Mouse (Mus musculus): ENCODE results near the gene 1810065E05Rik. TPM values are rescaled to one million over a fixed set of nuclear protein-coding genes. Genes with fewer than 3 reads are reported as not detected.

Gene 1810065E05Rik
- total RNA-seq (2021): not detected
- long read RNA-seq, experiment 1: 0 reads
- long read RNA-seq, experiment 2: 0 reads

- DNase-seq (ENCODE audit: low spot score in 2 of 2): no peak
Measured at GRCm38 (mm10) chr11:58420815-58421214, at the start of gene 1810065E05Rik. TSS of gene 1810065E05Rik (plus strand) at chr11:58421111.

- DNase-seq (ENCODE audit: low spot score in 2 of 2): no peak
Measured at GRCm38 (mm10) chr11:58377273-58377672, 43.6 kb upstream of the 1810065E05Rik start.

- DNase-seq (ENCODE audit: low spot score in 2 of 2): no peak
Measured at GRCm38 (mm10) chr11:58377686-58378085, 43.2 kb upstream of the 1810065E05Rik start.

GRCm38 (mm10) chr11:58378763-58379278, 42.1 kb upstream of the 1810065E05Rik start, which contains the start of gene Lypd8:
TSS of gene Lypd8 (plus strand) at chr11:58379043.
- no peak for DNase-seq (ENCODE audit: low spot score in 2 of 2)

- DNase-seq (ENCODE audit: low spot score in 2 of 2): no peak
Measured at GRCm38 (mm10) chr11:58379516-58379915, 41.4 kb upstream of the 1810065E05Rik start.

- no peak for DNase-seq (ENCODE audit: low spot score in 2 of 2)
Measured at GRCm38 (mm10) chr11:58382471-58382870, 38.4 kb upstream of the 1810065E05Rik start.

GRCm38 (mm10) chr11:58399985-58400645, 20.8 kb upstream of the 1810065E05Rik start:
- no peak for DNase-seq (ENCODE audit: low spot score in 2 of 2)

- no peak for DNase-seq (ENCODE audit: low spot score in 2 of 2)
Measured at GRCm38 (mm10) chr11:58400655-58401054, 20.3 kb upstream of the 1810065E05Rik start.

- DNase-seq (ENCODE audit: low spot score in 2 of 2): no peak
Measured at GRCm38 (mm10) chr11:58408066-58408465, 12.8 kb upstream of the 1810065E05Rik start.

- no peak for DNase-seq (ENCODE audit: low spot score in 2 of 2)
Measured at GRCm38 (mm10) chr11:58418336-58418735, 2.6 kb upstream of the 1810065E05Rik start.

GRCm38 (mm10) chr11:58432259-58432658, 11.3 kb downstream of the 1810065E05Rik start, which contains the start of gene Gm12253:
TSS of gene Gm12253 (plus strand) at chr11:58432559.
- DNase-seq (ENCODE audit: low spot score in 2 of 2): no peak

- no peak for DNase-seq (ENCODE audit: low spot score in 2 of 2)
Measured at GRCm38 (mm10) chr11:58437866-58438265, 17.0 kb downstream of the 1810065E05Rik start.

GRCm38 (mm10) chr11:58452759-58453158, 31.8 kb downstream of the 1810065E05Rik start, which contains the start of gene Lypd9:
TSS of gene Lypd9 (minus strand) at chr11:58452923.
- DNase-seq (ENCODE audit: low spot score in 2 of 2): no peak

- DNase-seq (ENCODE audit: low spot score in 2 of 2): no peak
Measured at GRCm38 (mm10) chr11:58453592-58453991, 32.7 kb downstream of the 1810065E05Rik start.

GRCm38 (mm10) chr11:58462170-58462569, 41.3 kb downstream of the 1810065E05Rik start, which contains the start of gene Olfr30:
TSS of gene Olfr30 (minus strand) at chr11:58462270.
- no peak for DNase-seq (ENCODE audit: low spot score in 2 of 2)

Other genes starting within 250 kb of the 1810065E05Rik start
- gene Mrpl22, start 249.4 kb upstream of the 1810065E05Rik start, total RNA-seq (2021): 10 to 100 TPM; 68.2 to 74.2 TPM
- 10 to 100 TPM in 1 of 2 experiments, 1 to 10 TPM in 1; 9.8 to 15.3 TPM for gene Igtp, start 221.6 kb upstream of the 1810065E05Rik start, total RNA-seq (2021)
- gene Irgm2, start 221.5 kb upstream of the 1810065E05Rik start, total RNA-seq (2021): 10 to 100 TPM; 10.7 to 14.4 TPM
- gene 4930438A08Rik, start 146.3 kb upstream of the 1810065E05Rik start, total RNA-seq (2021): under 1 TPM; 0.28 to 0.85 TPM
- gene Zfp692, start 114.0 kb upstream of the 1810065E05Rik start, total RNA-seq (2021): 10 to 100 TPM; 13.4 to 15.0 TPM
- gene Zfp672, start 90.8 kb upstream of the 1810065E05Rik start, total RNA-seq (2021): 10 to 100 TPM; 45.8 to 49.7 TPM
- gene Sh3bp5l, start 90.4 kb upstream of the 1810065E05Rik start, total RNA-seq (2021): 10 to 100 TPM; 47.4 to 54.1 TPM
- gene Lypd8, start 42.1 kb upstream of the 1810065E05Rik start, total RNA-seq (2021): not detected
- gene Gm12253, start 11.4 kb downstream of the 1810065E05Rik start, total RNA-seq (2021): not detected
- gene Lypd9, start 31.8 kb downstream of the 1810065E05Rik start, total RNA-seq (2021): not detected
- not detected for gene Olfr30, start 41.2 kb downstream of the 1810065E05Rik start, total RNA-seq (2021)
- not detected for gene Olfr332, start 71.4 kb downstream of the 1810065E05Rik start, total RNA-seq (2021)
- not detected for gene Olfr331, start 81.5 kb downstream of the 1810065E05Rik start, total RNA-seq (2021)
- 1 to 10 TPM; 1.1 to 1.4 TPM for gene Olfr330, start 113.7 kb downstream of the 1810065E05Rik start, total RNA-seq (2021)
- gene Olfr329-ps, start 125.3 kb downstream of the 1810065E05Rik start, total RNA-seq (2021): 1 to 10 TPM in 1 of 2 experiments, under 1 TPM in 1; 0.45 to 1.0 TPM
- under 1 TPM; 0.28 to 0.45 TPM for gene Olfr328, start 134.5 kb downstream of the 1810065E05Rik start, total RNA-seq (2021)
- gene Olfr224, start 149.4 kb downstream of the 1810065E05Rik start, total RNA-seq (2021): not detected
- gene Olfr325, start 156.6 kb downstream of the 1810065E05Rik start, total RNA-seq (2021): not detected
- not detected for gene Olfr324, start 174.0 kb downstream of the 1810065E05Rik start, total RNA-seq (2021)
- gene 2210407C18Rik, start 195.0 kb downstream of the 1810065E05Rik start, total RNA-seq (2021): not detected
- not detected for gene Olfr323, start 209.4 kb downstream of the 1810065E05Rik start, total RNA-seq (2021)
- 1 to 10 TPM in 1 of 2 experiments, under 1 TPM in 1; 0.90 to 1.8 TPM for gene Trim58, start 219.4 kb downstream of the 1810065E05Rik start, total RNA-seq (2021)
- gene Olfr322, start 237.7 kb downstream of the 1810065E05Rik start, total RNA-seq (2021): not detected